Mouse (Mus musculus): ENCODE measurements at regions not wholly inside any gene's neighbourhood (a gene's known extent, or its start where the extent isn't known, plus 50 kb on each side); places are given as distances from the start of the nearest gene placed in this dataset.
"Not testable (repeated sequence)": the region's sequence is repeated elsewhere in the genome, so short reads cannot be mapped to it uniquely, and the experiment has no call there.

DNA sequence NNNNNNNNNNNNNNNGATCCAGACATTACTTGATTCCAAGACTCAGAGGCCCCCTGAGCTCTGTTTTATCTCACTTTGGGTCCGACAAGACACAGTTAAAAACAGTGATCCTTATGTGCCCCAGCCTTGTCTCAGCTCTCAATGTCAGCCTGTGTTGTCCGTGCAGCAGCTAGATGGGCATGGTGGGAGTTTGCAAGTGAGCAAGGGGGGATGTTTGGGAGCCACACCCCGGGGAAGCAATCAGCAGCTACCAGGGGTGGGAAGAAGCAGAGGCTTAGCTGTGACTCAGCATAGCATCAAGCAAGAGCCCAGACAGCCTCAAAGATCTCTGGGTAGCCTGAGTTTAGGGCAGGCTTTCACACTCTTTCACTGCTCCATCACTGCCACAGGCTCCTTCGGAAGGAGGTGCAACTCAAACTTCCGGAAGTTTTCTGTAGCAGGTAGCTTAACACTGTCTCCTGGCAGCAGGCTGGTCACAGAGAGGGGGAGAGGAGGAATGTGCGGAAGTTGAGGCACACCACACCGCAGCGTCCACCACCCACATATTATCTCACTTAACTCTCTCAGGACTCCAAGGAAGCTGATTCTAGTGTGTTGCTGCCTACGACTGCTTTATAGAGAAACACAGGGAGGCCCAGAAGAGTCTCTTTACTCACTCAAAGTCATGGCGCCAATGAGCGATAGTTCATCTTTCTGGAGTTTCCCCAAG is 80.2 kb upstream of the Defb33 start:
- peak in 1 of 2 experiments; percentile 1 for DNase-seq (ENCODE audit: low spot score in 2 of 2)

DNA sequence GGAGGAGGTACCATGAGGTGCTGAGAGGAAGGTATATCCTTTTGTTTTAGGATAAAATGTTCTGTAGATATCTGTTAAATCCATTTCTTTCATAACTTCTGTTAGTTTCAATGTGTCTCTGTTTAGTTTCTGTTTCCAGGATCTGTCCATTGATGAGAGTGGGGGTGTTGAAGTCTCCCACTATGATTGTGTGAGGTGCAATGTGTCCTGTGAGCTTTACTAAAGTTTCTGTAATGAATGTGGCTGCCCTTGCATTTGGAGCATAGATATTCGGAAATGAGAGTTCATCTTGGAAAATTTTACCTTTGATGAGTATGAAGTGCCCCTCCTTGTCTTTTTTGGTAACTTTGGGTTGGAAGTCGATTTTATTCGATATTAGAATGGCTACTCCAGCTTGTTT is 79.0 kb upstream of the Defb33 start:
- not testable (repeated sequence) for DNase-seq (ENCODE audit: low spot score in 2 of 2)

DNA sequence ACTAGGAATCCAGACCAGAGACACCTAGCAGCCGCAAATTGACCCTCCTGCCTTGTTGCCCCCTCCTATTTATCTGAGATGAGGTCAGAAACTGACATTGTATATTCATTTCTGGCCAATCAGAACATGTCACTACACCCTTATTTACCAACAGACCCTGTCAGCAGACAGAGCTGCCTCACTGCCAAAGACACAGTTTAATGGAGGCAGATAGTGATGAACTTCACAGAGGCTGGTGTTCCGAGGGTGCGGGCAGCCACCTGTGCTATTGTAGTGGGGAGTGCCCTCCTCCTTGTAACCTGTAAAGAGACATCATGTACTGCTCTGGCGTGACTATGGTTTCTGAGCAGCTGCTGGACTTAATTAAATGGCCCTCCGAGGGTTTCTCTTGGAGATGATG is 70.0 kb upstream of the Defb33 start:
- DNase-seq (ENCODE audit: low spot score in 2 of 2), result peak; percentile 28 to 35

DNA sequence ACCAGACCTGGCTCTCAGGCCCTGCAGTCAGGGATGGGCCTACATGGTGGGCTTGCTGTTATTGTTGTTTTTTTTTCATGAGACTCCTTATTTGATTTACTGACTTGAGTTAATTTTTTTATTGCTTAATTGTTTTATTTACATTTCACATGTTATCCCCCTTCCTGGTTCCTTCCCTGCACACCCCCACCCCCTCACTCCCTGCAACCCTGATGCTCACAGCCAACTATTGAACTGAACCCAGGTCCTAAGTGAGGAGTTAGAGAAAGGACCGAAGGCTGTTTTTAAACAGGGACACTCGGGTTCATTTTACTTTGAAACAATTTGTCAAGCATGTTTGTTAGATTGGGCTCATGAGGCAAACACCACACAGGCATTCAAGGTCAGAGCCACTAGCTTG is 69.2 kb upstream of the Defb33 start:
- DNase-seq (ENCODE audit: low spot score in 2 of 2), result not testable (repeated sequence)

DNA sequence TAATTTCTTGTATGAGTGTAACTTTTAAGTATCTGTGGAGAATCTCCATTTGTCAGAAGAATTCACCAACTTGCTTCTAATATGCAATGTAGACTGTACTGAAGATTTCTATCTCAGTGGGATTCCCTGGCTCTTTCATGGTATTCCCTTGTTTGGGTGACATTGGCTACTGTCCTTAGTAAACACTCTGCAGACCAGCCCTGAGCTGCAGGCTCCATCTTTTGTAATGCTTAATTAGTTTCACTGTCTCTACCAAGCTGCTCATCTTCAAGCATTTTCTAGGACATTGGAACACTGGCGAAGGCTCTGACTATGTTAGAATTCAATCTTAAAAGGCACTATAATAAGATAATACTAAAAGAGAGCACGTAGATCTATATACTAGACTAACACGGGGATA is 53.0 kb upstream of the Defb33 start:
- DNase-seq (ENCODE audit: low spot score in 2 of 2), result not testable (repeated sequence)
